Mouse (Mus musculus): Measurements from ENCODE around the gene Rgs7bp. TPM values are rescaled to one million over a fixed set of nuclear protein-coding genes. Genes with fewer than 3 reads are reported as not detected.

Rgs7bp gene
- total RNA-seq (2021): 100 to 1,000 TPM; 150 to 153 TPM
- long read RNA-seq, full-length matches to known transcripts: 39 of 64 reads
- long read RNA-seq, partial matches to known transcripts: 2 of 64 reads
- long read RNA-seq, other reads (novel, unspliced or antisense): 23 of 64 reads

GRCm38 (mm10) chr13:105054181-105054940 is at the start of gene Rgs7bp:
TSS of gene Rgs7bp (minus strand) at chr13:105054930.
- peak; percentile 80 to 88 for DNase-seq (ENCODE audit: low spot score in 2 of 2)

DNA sequence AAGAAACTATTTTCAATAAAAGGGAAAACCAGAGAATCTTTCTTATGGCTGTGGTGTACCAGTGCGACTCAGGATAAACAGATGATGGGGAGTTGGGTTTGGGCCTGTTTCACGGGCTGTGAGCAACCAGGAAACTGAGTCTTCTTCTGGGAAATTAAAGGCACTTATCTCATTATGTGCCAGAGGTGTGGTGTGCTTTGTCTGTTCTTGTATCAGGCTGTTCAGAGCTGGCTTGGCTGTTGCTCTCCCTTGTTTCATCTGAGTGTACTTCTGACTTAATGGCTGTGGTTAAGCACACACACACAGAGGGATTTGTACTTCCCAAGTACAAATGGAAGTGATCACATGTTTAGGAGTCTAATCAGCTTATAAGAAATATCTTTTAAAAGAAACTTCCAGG is 49.7 kb upstream of the Rgs7bp start:
- no peak for DNase-seq (ENCODE audit: low spot score in 2 of 2)

DNA sequence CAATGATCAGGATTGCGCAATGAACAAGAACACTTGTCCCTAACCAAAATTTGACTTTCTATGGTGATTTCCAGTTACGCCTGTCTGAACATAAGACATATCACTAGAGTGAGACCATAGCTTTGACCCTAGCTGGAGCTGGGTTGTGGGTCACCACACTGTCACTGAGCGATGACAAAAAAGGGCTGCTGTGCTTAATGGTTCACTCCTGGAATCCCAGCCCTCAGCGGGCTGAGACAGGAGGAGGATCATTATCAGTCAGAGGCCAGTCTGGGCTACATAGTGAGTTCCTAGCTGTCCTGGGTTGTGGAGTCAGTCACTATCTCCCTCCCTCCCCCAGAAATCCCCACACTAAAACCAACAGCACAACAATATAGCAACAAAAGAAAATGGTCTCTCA is 46.0 kb upstream of the Rgs7bp start:
- no peak for DNase-seq (ENCODE audit: low spot score in 2 of 2)

DNA sequence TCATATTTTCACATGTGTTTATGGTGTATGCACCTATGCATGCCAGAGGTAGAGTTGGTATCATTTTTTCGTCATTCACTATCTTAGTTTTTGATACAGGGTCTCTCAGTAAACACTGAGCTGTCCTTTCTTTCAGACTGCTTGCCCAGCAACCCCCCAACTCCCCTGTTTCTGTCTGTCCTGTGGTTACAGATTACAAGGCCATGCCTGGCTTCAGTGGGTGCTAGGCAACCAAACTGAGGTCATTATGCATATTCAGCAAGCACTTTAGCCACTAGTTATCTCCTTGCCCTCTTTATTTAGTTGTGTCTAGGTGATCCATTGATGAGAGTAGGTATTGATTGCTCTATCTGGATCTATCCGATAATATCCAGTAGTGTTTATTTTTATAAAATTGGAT is 41.6 kb upstream of the Rgs7bp start:
- DNase-seq (ENCODE audit: low spot score in 2 of 2): no peak

GRCm38 (mm10) chr13:105089276-105089675 is 34.5 kb upstream of the Rgs7bp start:
- DNase-seq (ENCODE audit: low spot score in 2 of 2): peak in 1 of 2 experiments; percentile 66

- DNase-seq (ENCODE audit: low spot score in 2 of 2): no peak
Measured at GRCm38 (mm10) chr13:105081862-105082261, 27.1 kb upstream of the Rgs7bp start, which contains the start of gene 4933425L06Rik. TSS of gene 4933425L06Rik (plus strand) at chr13:105082122.

DNA sequence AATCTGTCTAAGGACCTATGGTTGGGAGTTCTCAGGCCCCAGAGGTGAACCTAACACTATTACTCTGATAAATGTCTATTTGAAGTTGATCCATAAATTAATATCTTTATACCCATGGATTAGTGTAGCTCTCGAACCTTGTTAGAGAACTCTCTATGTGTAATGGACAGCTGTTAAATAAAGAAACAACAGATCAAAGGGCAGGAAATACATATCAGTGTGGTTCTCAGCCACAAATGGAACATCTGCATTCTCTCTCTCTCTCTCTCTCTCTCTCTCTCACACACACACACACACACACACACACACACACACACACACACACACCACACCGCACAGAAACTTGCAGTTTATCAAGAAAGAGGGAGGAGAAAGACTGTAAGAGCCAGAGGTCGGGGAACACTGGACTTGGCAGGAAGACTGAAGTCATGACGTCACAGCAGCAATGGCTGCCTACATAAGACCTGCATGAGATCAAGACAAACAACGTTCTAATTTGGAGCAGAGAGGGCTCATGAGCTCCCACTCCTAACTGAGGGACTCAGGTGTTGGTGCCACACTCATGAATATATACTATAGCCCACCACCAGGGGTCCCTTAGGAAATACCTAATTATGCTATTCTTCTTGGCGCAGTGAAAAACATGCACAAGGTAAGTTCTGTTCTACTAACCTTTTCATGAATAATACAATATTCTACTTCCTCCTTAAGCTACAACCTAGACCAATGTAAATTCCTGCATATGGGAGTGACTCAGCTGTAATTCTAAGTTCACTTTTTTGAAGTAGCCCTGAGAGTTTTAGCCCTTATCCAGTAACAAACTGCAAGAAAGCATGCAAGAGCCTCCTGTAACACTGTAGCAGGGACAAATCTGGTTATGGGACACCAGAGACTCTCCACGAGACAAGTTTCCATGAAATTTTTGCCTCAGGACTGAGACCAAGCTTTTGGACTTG is 12.4 kb upstream of the Rgs7bp start:
- DNase-seq (ENCODE audit: low spot score in 2 of 2): no peak

DNA sequence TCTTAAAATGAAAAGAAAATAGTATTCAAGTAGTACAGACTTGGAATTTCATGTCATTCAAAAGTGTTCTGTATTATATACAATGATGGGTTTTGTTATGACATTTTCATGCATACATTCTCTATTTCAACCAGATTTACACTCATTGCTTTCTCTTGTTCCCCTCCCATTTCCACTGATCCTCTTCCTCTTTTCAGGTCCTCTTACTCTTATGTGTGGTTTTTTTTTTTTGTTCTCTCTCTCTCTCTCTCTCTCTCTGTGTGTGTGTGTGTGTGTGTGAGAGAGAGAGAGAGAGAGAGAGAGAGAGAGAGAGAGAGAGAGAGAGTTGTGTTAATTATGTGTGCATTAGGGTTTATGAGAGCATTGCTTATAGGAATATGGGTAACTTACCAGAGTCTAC is 11.4 kb upstream of the Rgs7bp start:
- no peak for DNase-seq (ENCODE audit: low spot score in 2 of 2)

DNA sequence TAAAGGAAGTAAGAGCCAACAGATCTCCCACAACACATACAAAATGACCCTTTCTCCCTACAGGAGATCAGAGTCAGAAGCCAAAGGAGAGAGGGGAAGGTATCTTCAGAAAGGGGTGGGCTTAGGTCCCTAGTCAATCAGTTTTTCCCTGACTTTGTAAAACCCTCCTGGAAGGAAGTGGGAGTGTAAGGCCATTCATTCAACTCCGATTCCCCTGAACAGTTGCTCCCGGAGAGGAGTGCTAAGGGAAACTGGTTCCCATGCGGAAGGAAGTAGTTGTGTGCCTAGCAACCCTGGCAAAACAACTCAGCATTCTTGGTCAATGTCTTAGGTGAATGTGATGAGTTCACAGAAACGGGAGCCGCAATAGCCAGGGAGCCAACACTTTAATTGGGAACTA is 644 bp upstream of the Rgs7bp start:
- DNase-seq (ENCODE audit: low spot score in 2 of 2): no peak

DNA sequence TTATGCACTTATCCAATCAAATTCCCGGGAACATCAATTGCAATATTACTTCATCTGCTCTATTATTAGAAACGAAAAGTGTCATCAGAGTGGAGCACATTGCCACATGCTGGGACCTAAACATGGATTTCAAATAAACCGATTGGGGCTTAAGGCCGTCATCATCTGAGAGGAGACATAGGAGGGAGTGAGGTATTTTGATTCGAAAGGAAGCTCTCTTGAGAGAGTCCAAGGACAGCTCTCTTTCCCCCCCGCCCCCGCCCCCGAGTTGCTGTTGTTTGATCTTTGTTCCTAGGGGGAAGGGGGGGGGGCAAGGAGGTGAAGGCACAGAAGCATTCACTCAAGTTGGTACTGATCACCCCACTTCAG is 195 bp upstream of the Rgs7bp start:
- DNase-seq (ENCODE audit: low spot score in 2 of 2): no peak

- no peak for DNase-seq (ENCODE audit: low spot score in 2 of 2)
Measured at GRCm38 (mm10) chr13:105053618-105054017, 1.1 kb downstream of the Rgs7bp start.

- DNase-seq (ENCODE audit: low spot score in 2 of 2): peak in 1 of 2 experiments; percentile 65
Measured at GRCm38 (mm10) chr13:105051432-105051831, 3.3 kb downstream of the Rgs7bp start.

DNA sequence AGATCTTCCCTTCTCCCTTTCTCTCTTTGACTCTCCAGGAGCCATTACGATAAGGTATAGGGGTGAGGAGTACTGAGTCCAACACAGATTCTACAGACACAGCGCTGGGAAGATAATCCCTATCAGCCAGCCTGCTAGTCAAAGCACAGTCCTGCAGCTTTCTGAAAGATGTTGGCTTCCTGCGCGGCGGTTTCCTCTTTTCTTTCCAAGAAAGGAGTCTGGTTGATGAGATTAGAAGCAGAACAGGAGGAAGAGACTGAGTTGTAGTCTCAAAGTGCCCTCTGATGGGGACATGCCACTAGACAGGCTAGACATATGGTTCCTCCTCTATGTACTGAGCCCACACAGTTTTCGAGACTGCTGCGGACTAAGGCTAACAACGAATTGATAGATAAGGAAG is 6.1 kb downstream of the Rgs7bp start:
- no peak for DNase-seq (ENCODE audit: low spot score in 2 of 2)

DNA sequence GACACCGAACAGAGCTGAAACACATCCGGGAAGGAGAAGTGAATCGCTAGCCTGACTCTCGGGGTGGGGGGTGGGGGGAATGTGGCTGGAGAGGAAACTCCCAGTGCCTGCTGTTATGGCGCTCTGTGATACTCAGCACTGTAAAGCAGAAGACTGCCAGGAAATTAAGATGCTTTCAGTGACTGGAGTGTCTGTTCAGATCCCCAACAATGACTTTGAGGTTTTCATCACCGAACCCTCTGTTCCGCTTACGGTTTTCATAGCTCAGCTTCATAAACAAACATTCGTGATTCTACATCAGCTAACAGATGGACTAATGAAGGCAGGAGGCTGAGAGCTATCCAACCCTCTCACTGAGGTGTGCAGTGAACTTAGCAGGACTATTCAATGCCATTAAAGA is 7.4 kb downstream of the Rgs7bp start:
- no peak for DNase-seq (ENCODE audit: low spot score in 2 of 2)

DNA sequence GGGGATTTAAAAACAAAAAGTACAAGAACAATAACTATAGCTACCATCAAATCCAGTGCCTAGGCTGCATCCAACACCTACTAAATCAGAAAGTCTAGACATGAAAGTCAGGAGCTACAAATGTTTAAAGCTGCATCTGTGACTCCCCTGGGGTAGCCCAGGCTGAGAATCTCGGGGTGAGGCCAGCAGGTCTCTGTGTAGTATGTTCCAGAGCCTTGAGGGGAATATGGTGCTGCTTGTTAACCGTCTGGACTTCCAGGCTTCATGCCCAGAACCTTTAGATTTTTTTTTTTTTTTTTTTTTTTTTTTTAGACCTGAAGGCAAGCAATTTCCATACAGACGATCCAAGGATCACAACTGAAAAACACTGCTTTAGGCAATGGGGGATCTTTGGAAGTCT is 10.8 kb downstream of the Rgs7bp start:
- DNase-seq (ENCODE audit: low spot score in 2 of 2): no peak

GRCm38 (mm10) chr13:105038334-105038733 is 16.4 kb downstream of the Rgs7bp start:
- DNase-seq (ENCODE audit: low spot score in 2 of 2): no peak

GRCm38 (mm10) chr13:105037816-105038215 is 16.9 kb downstream of the Rgs7bp start:
- DNase-seq (ENCODE audit: low spot score in 2 of 2): no peak

GRCm38 (mm10) chr13:105031882-105032281 is 22.8 kb downstream of the Rgs7bp start:
- DNase-seq (ENCODE audit: low spot score in 2 of 2): no peak

DNA sequence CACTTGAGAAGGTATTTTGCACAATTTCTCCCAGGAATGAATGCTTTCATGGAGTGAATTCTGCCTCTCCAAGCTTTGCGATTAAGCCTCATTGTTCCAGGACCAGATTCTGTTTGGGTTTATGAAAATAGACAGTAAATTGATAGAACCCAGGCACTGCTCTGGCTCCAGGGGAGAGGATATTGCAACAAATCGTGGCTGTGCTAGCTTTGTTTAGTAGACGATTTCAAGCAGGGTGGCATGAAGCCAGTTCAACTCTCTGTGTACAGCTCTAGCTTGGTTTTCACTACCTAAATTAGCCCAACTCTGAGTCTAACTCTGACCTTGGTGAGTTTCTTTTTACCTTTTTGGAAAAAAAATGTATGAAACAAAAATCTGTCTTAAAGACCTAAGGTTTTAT is 26.5 kb downstream of the Rgs7bp start:
- DNase-seq (ENCODE audit: low spot score in 2 of 2): peak in 1 of 2 experiments; percentile 64

DNA sequence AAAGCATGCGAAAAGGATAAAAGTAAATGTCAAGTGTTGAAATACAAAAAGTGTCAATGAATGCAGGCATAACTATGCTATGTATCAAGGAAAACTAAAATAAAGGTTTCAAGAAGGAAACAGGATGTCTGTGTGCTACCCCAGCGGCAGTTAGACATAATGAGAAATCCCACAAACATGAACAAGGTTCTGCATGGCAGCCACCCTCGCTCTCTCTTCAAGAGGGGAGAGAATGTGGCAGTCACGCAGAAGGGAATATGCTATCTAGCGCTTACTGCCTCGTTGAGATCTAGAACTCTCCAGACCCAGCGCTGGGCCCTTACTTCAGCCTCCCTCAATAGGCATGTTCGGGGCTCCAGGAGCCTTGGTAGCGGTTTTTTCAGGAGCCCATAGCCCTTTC is 38.2 kb downstream of the Rgs7bp start:
- DNase-seq (ENCODE audit: low spot score in 2 of 2): no peak

DNA sequence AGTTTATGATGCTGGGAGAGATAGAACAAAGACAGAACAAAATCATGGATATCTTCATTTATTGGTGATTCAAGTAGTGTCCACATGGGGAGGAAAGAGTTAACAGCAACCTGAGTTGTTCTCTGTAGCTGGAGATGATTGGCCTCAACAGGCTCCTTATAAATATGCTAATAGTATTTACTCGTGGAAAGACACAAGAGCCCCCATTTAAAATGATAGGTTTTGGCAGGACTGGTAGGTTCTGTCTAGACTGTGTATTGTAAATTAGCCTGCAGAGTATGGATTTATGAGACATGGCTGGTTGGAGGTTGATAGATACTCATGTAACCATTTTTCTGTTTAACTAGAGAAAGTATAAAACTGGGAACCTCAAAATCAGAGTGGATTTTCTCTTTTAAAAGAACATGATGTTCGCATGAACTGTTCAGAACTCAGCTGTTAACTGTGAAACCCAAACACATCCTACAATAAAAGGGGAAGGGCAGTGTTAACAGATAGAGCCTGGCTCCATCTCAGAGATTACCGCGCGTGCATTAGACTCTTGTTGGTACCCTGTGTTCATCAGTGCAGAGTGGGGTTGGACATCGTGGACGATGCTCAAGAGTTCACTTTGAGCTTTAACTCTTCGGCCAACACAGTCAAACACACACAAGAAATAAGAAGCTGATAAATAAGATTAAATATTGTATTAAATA is 38.9 kb downstream of the Rgs7bp start:
- DNase-seq (ENCODE audit: low spot score in 2 of 2): no peak

Data from layer of hippocampus, adult 18-20 months (tissue).